Mouse (Mus musculus) MEL (cell line): ENCODE data around the gene Tctn3. TPM values are rescaled to one million over a fixed set of nuclear protein-coding genes. Genes with fewer than 3 reads are reported as not detected.
A peak's percentile ranks its signal among the peaks of the same experiment; 100 is the strongest.

ENCODE experiments used
- DNase-seq: peaks from one replicate; pipeline ENCODE4 v3.0.0; 2011; ENCODE audit warnings: low read depth, low spot score
- H3K27ac ChIP-seq: 2 replicates; pipeline ENCODE4 v1.5.1; 2012; ENCODE audit warnings: low read depth, mild to moderate bottlenecking, control low read depth, low read length, moderate library complexity; ENCODE audit not compliant: control insufficient read depth
- H3K27me3 ChIP-seq, 2 experiments: fragments of 150-350 bp in 1 of 2; sonication (generic) in 1 of 2; 2 replicates each; pipeline ENCODE4 v1.6.1; 2012; ENCODE audit warnings: low read length in 2 of 2, mild to moderate bottlenecking in 2 of 2, improper control_type of control experiment in 1 of 2, moderate library complexity in 1 of 2; ENCODE audit not compliant: insufficient read depth in 2 of 2, control insufficient read depth in 1 of 2
- H3K36me3 ChIP-seq, 2 experiments: 2 replicates each; pipeline ENCODE4 v1.6.1; 2012 to 2014; ENCODE audit warnings: low read length in 2 of 2, improper control_type of control experiment in 1 of 2, inconsistent platforms in 1 of 2, mild to moderate bottlenecking in 1 of 2; ENCODE audit not compliant: insufficient read depth in 2 of 2, control insufficient read depth in 1 of 2
- H3K4me1 ChIP-seq, 2 experiments: fragments of 150-350 bp in 1 of 2; sonication (generic) in 1 of 2; 2 replicates each; pipeline ENCODE4 v1.6.1; 2012; ENCODE audit warnings: low read length in 2 of 2, improper control_type of control experiment in 1 of 2, mild to moderate bottlenecking in 1 of 2; ENCODE audit not compliant: insufficient read depth in 2 of 2, control insufficient read depth in 1 of 2
- H3K4me3 ChIP-seq, 2 experiments: fragments of 150-350 bp in 1 of 2; sonication (generic) in 1 of 2; 2 replicates each; pipeline ENCODE4 v1.5.1; 2012; ENCODE audit warnings: low read depth in 2 of 2, low read length in 2 of 2, mild to moderate bottlenecking in 2 of 2, moderate library complexity in 2 of 2, control low read depth in 1 of 2, improper control_type of control experiment in 1 of 2; ENCODE audit not compliant: control insufficient read depth in 1 of 2, insufficient read depth in 1 of 2
- H3K79me2 ChIP-seq: 2 replicates; pipeline ENCODE4 v1.6.1; 2012; ENCODE audit warnings: mild to moderate bottlenecking, low read length, moderate library complexity; ENCODE audit not compliant: control insufficient read depth, poor library complexity, insufficient read depth
- H3K9ac ChIP-seq: 2 replicates; pipeline ENCODE4 v1.6.1; 2012; ENCODE audit warnings: low read depth, mild to moderate bottlenecking, control low read depth, low read length, moderate library complexity; ENCODE audit not compliant: control insufficient read depth, poor library complexity, severe bottlenecking
- H3K9me3 ChIP-seq: fragments of 150-350 bp; sonication (generic); replicated peaks from 2 replicates; pipeline ENCODE4 v1.6.1; 2012; ENCODE audit warnings: mild to moderate bottlenecking, low read length, improper control_type of control experiment, moderate library complexity; ENCODE audit not compliant: insufficient read depth
- ELF1 ChIP-seq: IDR thresholded peaks from 2 replicates; pipeline ENCODE4 v1.6.1; 2014; ENCODE audit warnings: low read depth, mild to moderate bottlenecking, inconsistent platforms, low read length, improper control_type of control experiment, moderate library complexity
- POLR2AphosphoS2 ChIP-seq: IDR thresholded peaks from 2 replicates; pipeline ENCODE4 v1.6.1; 2011; ENCODE audit warnings: low read length, improper control_type of control experiment
- ZC3H11A ChIP-seq: IDR thresholded peaks from 2 replicates; pipeline ENCODE4 v1.6.1; 2012; ENCODE audit warnings: low read depth, mild to moderate bottlenecking, inconsistent platforms, low read length, improper control_type of control experiment
- ZMIZ1 ChIP-seq: IDR thresholded peaks from 2 replicates; pipeline ENCODE4 v1.6.1; 2012; ENCODE audit warnings: low read depth, mild to moderate bottlenecking, inconsistent platforms, low read length, improper control_type of control experiment, moderate library complexity
- polyA plus RNA-seq, 2 experiments: library from polyadenylated mRNA; stranded (reverse) in 1 of 2; unstranded in 1 of 2; fragments of >175 nt in 1 of 2; fragments of >200 nt in 1 of 2; gene quantifications; 2 replicates each; pipeline versions ENCODE4 v1.2.1 to v1.2.4; 2012; ENCODE audit warnings: low replicate concordance in 2 of 2, low read depth in 1 of 2; ENCODE audit not compliant: insufficient read length in 2 of 2, insufficient read depth in 1 of 2, missing spikeins in 1 of 2
- total RNA-seq: library from RNA; depleted of rRNA; stranded (reverse); fragments of 300-350 nt; gene quantifications from 2 replicates; pipeline ENCODE4 v1.2.3, GENCODE M21; 2012; rRNA removed

The Tctn3 gene
- total and polyA plus RNA-seq, 3 experiments: 3.6 to 6.2 TPM; not detected in 1

GRCm38 (mm10) chr19:40548796-40549515 is 63.1 kb downstream of the Tctn3 start:
- Histone ChIP-seq H3K9me3 (no peaks in the 10 kb centered on the region), H3K4me3 (no peak overlapping the region), H3K27ac (no peak overlapping the region), H3K27me3 (no peaks in the 10 kb centered on the region), H3K4me1 (no peaks in the 10 kb centered on the region), H3K36me3 (peaks cover 0 to 7% of the 10 kb centered on the region in 2 experiments; a peak in 1 of 4 replicates), H3K79me2 (no peaks in the 10 kb centered on the region), H3K9ac (no peak overlapping the region)
- DNase-seq: no peak
- TF ChIP-seq POLR2AphosphoS2: peak; percentile 61; the same call in 1 of the 2 replicates
- TF ChIP-seq ZMIZ1: no peak

- TF ChIP-seq ZC3H11A (no peak), ELF1 (no peak)
- TF ChIP-seq, all 39 proteins: peak for 0
- H3K9me3 ChIP-seq: no peaks in the 10 kb centered on the region
Observed at GRCm38 (mm10) chr19:40548386-40548785, 63.6 kb downstream of the Tctn3 start.

More at GRCm38 (mm10) chr19:40548386-40548785, 63.6 kb downstream of the Tctn3 start:
- Histone ChIP-seq H3K36me3 (peaks cover 0 to 7% of the 10 kb centered on the region in 2 experiments; a peak in 1 of 4 replicates), H3K27ac (no peak overlapping the region), H3K27me3 (no peaks in the 10 kb centered on the region), H3K4me1 (peaks cover 0 to 1% of the 10 kb centered on the region in 2 experiments; a peak in 1 of 4 replicates), H3K4me3 (no peak overlapping the region), H3K79me2 (no peaks in the 10 kb centered on the region), H3K9ac (no peak overlapping the region)
- no peak for DNase-seq

Other genes with a start within 250 kb of the Tctn3 start
- gene Sorbs1, start 98.5 kb downstream of the Tctn3 start, total RNA-seq: 1.3 and 2.2 TPM in 2 replicates
- 1 to 10 TPM in 1 of 2 experiments, not detected in 1; 5.3 TPM for gene Sorbs1, start 98.5 kb downstream of the Tctn3 start, polyA plus RNA-seq
- 35.3 and 68.5 TPM in 2 replicates for gene Aldh18a1, start 23.8 kb downstream of the Tctn3 start, total RNA-seq
- gene Aldh18a1, start 23.8 kb downstream of the Tctn3 start, polyA plus RNA-seq: 100 to 1,000 TPM in 1 of 2 experiments, 10 to 100 TPM in 1; 89.7 to 214 TPM
- gene Entpd1, start 133 bp upstream of the Tctn3 start, total RNA-seq: not detected in 2 replicates
- gene Entpd1, start 133 bp upstream of the Tctn3 start, polyA plus RNA-seq: not detected
- not detected in 2 replicates for gene Cc2d2b, start 136.5 kb upstream of the Tctn3 start, total RNA-seq
- not detected for gene Cc2d2b, start 136.5 kb upstream of the Tctn3 start, polyA plus RNA-seq
- gene Ccnj, start 219.0 kb upstream of the Tctn3 start, total RNA-seq: 7.1 and 8.5 TPM in 2 replicates
- 10 to 100 TPM in 1 of 2 experiments, not detected in 1; 10.7 TPM for gene Ccnj, start 219.0 kb upstream of the Tctn3 start, polyA plus RNA-seq